Mouse (Mus musculus) heart, embryonic 11.5 days (tissue): Measurements from ENCODE around the gene Dock9. TPM values are rescaled to one million over a fixed set of nuclear protein-coding genes. Genes with fewer than 3 reads are reported as not detected.

Experiments
- ATAC-seq: fragments of 200-750 bp; cut with Nextera tagmentation; replicated peaks from 2 replicates; pipeline ENCODE4 v1.8.0; 2017; ENCODE audit warnings: moderate library complexity; ENCODE audit not compliant: insufficient number of reproducible peaks, low FRiP score, low TSS enrichment
- H3K27ac ChIP-seq: fragments of 300-500 bp; sonication (generic); 2 replicates; pipeline ENCODE4 v1.5.1; 2014; ENCODE audit warnings: mild to moderate bottlenecking, low read depth, low read length
- H3K27me3 ChIP-seq: fragments of 300-500 bp; sonication (generic); 2 replicates; pipeline ENCODE4 v1.6.1; 2014; ENCODE audit warnings: mild to moderate bottlenecking, low read length, mixed read lengths; ENCODE audit not compliant: control insufficient read depth, insufficient read depth
- H3K36me3 ChIP-seq: fragments of 300-500 bp; sonication (generic); 2 replicates; pipeline ENCODE4 v1.6.1; 2014; ENCODE audit warnings: mild to moderate bottlenecking, low read length, moderate library complexity, mixed read lengths; ENCODE audit not compliant: control insufficient read depth, insufficient read depth
- H3K4me1 ChIP-seq: fragments of 300-500 bp; sonication (generic); 2 replicates; pipeline ENCODE4 v1.6.1; 2014; ENCODE audit warnings: low read length; ENCODE audit not compliant: control insufficient read depth, insufficient read depth
- H3K4me2 ChIP-seq: fragments of 300-500 bp; sonication (generic); 2 replicates; pipeline ENCODE4 v1.6.1; 2014; ENCODE audit warnings: mild to moderate bottlenecking, moderate library complexity
- H3K4me3 ChIP-seq: fragments of 300-500 bp; sonication (generic); 2 replicates; pipeline ENCODE4 v1.5.1; 2014; ENCODE audit warnings: low read depth, low read length
- H3K9ac ChIP-seq: fragments of 300-500 bp; sonication (generic); 2 replicates; pipeline ENCODE4 v1.6.1; 2014; ENCODE audit warnings: mild to moderate bottlenecking, low read depth, low read length, moderate library complexity
- H3K9me3 ChIP-seq: fragments of 300-500 bp; sonication (generic); replicated peaks from 2 replicates; pipeline ENCODE4 v1.6.1; 2016; ENCODE audit warnings: low read length; ENCODE audit not compliant: control insufficient read depth
- WGBS: fragments of 180-500 bp; shearing (Covaris S2); extraction: QIAGEN DNeasy Blood & Tissue Kit; methylation state at CpG from one replicate; pipeline ENCODE4 v1.1.7; 2014; ENCODE audit not compliant: insufficient replicate concordance; 5-methylcytosine and 5-hydroxymethylcytosine counted together
- polyA plus RNA-seq: library from polyadenylated mRNA; unstranded; fragments of >200 nt; fragmentation: Nextera tagmentation; extraction: Ambion mirVana; gene quantifications from 2 replicates; pipeline ENCODE4 v1.2.1, GENCODE M21; 2014

The Dock9 gene
- polyA plus RNA-seq, 1 experiment from 2014 or later: 6.7 TPM

- no peak overlapping the region for H3K4me2 ChIP-seq
- H3K4me3 ChIP-seq: no peak overlapping the region
- WGBS: 90% methylated on average over 5 of the region's 5 CpGs
- ATAC-seq: no peak
- no peaks in the 10 kb centered on the region for H3K36me3 ChIP-seq
- H3K4me1 ChIP-seq: no peaks in the 10 kb centered on the region
- H3K27ac ChIP-seq: no peak overlapping the region
- H3K9me3 ChIP-seq: no peaks in the 10 kb centered on the region
- H3K27me3 ChIP-seq: no peaks in the 10 kb centered on the region
- no peak overlapping the region for H3K9ac ChIP-seq
Observed at GRCm38 (mm10) chr14:121760403-121760802, 37.2 kb downstream of the Dock9 start.

- Histone ChIP-seq H3K4me3 (no peak overlapping the region), H3K9ac (no peak overlapping the region), H3K27ac (no peak overlapping the region), H3K36me3 (no peaks in the 10 kb centered on the region), H3K4me2 (no peak overlapping the region), H3K9me3 (no peaks in the 10 kb centered on the region), H3K4me1 (no peaks in the 10 kb centered on the region), H3K27me3 (no peaks in the 10 kb centered on the region)
- 54% methylated on average over 11 of the region's 11 CpGs for WGBS
- ATAC-seq: no peak
Observed at GRCm38 (mm10) chr14:121754110-121754509, 43.5 kb downstream of the Dock9 start.

GRCm38 (mm10) chr14:121752686-121753426 is 44.8 kb downstream of the Dock9 start:
- 71% methylated on average over 19 of the region's 19 CpGs for WGBS

GRCm38 (mm10) chr14:121749606-121750005 is 48.0 kb downstream of the Dock9 start:
- no peak overlapping the region for H3K4me2 ChIP-seq
- WGBS: 84% methylated on average over 9 of the region's 9 CpGs
- no peak for ATAC-seq

More at GRCm38 (mm10) chr14:121752686-121753426, 44.8 kb downstream of the Dock9 start:
- Histone ChIP-seq H3K9me3 (no peaks in the 10 kb centered on the region), H3K4me3 (no peak overlapping the region), H3K9ac (no peak overlapping the region), H3K27ac (no peak overlapping the region), H3K27me3 (no peaks in the 10 kb centered on the region), H3K36me3 (no peaks in the 10 kb centered on the region), H3K4me2 (no peak overlapping the region), H3K4me1 (no peaks in the 10 kb centered on the region)
- ATAC-seq: no peak

GRCm38 (mm10) chr14:121749084-121749483 is 48.6 kb downstream of the Dock9 start:
- Histone ChIP-seq H3K4me3 (no peak overlapping the region), H3K27ac (no peak overlapping the region), H3K9ac (no peak overlapping the region), H3K4me1 (no peaks in the 10 kb centered on the region), H3K27me3 (no peaks in the 10 kb centered on the region), H3K36me3 (no peaks in the 10 kb centered on the region), H3K9me3 (no peaks in the 10 kb centered on the region), H3K4me2 (no peak overlapping the region)
- ATAC-seq: no peak
- 74% methylated on average over 10 of the region's 10 CpGs for WGBS

More at GRCm38 (mm10) chr14:121749606-121750005, 48.0 kb downstream of the Dock9 start:
- Histone ChIP-seq H3K36me3 (no peaks in the 10 kb centered on the region), H3K9ac (no peak overlapping the region), H3K27me3 (no peaks in the 10 kb centered on the region), H3K4me1 (no peaks in the 10 kb centered on the region), H3K4me3 (no peak overlapping the region), H3K27ac (no peak overlapping the region), H3K9me3 (no peaks in the 10 kb centered on the region)

GRCm38 (mm10) chr14:121747360-121747759 is 50.3 kb downstream of the Dock9 start:
- Histone ChIP-seq H3K36me3 (no peaks in the 10 kb centered on the region), H3K9ac (no peak overlapping the region), H3K27me3 (no peaks in the 10 kb centered on the region), H3K4me1 (no peaks in the 10 kb centered on the region), H3K9me3 (no peaks in the 10 kb centered on the region), H3K4me2 (no peak overlapping the region), H3K27ac (no peak overlapping the region), H3K4me3 (no peak overlapping the region)
- 83% methylated on average over 7 of the region's 7 CpGs for WGBS
- no peak for ATAC-seq

GRCm38 (mm10) chr14:121743787-121744417 is 53.7 kb downstream of the Dock9 start:
- Histone ChIP-seq H3K9ac (no peak overlapping the region), H3K27me3 (no peaks in the 10 kb centered on the region), H3K27ac (no peak overlapping the region), H3K4me3 (no peak overlapping the region), H3K4me1 (no peaks in the 10 kb centered on the region), H3K9me3 (no peaks in the 10 kb centered on the region), H3K36me3 (no peaks in the 10 kb centered on the region), H3K4me2 (no peak overlapping the region)
- no peak for ATAC-seq
- WGBS: 80% methylated on average over 9 of the region's 9 CpGs

- ATAC-seq: no peak
- no peaks in the 10 kb centered on the region for H3K9me3 ChIP-seq
- no peak overlapping the region for H3K4me3 ChIP-seq
- H3K9ac ChIP-seq: no peak overlapping the region
- no peaks in the 10 kb centered on the region for H3K36me3 ChIP-seq
- no peaks in the 10 kb centered on the region for H3K27me3 ChIP-seq
- no peak overlapping the region for H3K4me2 ChIP-seq
- no peak overlapping the region for H3K27ac ChIP-seq
- 65% methylated on average over 24 of the region's 24 CpGs for WGBS
- 0 out of 2 replicates have a peak, but pooled peaks cover 4% of the 10 kb centered on the region for H3K4me1 ChIP-seq
Observed at GRCm38 (mm10) chr14:121738431-121739403, 58.9 kb downstream of the Dock9 start.
